Mouse (Mus musculus): Measurements from ENCODE around the gene Fam214a.

- no peak for TF ChIP-seq POLR2A (IDR thresholded peaks at IDR 0.05; ENCODE audit: extremely low read depth, insufficient read depth, low read length)
- TF ChIP-seq CTCF (IDR thresholded peaks at IDR 0.05; ENCODE audit: low read depth, low read length) = no peak
These were observed 29.2 kb upstream of the Fam214a start for GRCm38 (mm10) chr9:74923291-74923977.
